Mouse (Mus musculus) ES-E14 (cell line): ENCODE data around the gene Fis1. TPM values are rescaled to one million over a fixed set of nuclear protein-coding genes. Genes with fewer than 3 reads are reported as not detected.
"Not testable (repeated sequence)": the region's sequence is repeated elsewhere in the genome, so short reads cannot be mapped to it uniquely, and the experiment has no call there.

Source experiments
- DNase-seq: peaks from one replicate; pipeline ENCODE4 v3.0.0-alpha.2; 2013; ENCODE audit warnings: low read depth, low spot score
- H3K27ac ChIP-seq: 2 replicates; pipeline ENCODE4 v1.5.1; 2012; ENCODE audit warnings: low read depth, mild to moderate bottlenecking, low read length, moderate library complexity, mixed read lengths; ENCODE audit not compliant: poor library complexity, insufficient read depth, severe bottlenecking
- H3K36me3 ChIP-seq: 2 replicates; pipeline ENCODE4 v1.6.1; 2012; ENCODE audit warnings: mild to moderate bottlenecking, low read length, moderate library complexity, mixed read lengths; ENCODE audit not compliant: control insufficient read depth, poor library complexity, insufficient read depth, severe bottlenecking
- H3K4me1 ChIP-seq, 2 experiments: fragments of 150-350 bp in 1 of 2; sonication (generic) in 1 of 2; 2 replicates each; pipeline ENCODE4 v1.6.1; 2012; ENCODE audit warnings: low read length in 2 of 2, mild to moderate bottlenecking in 1 of 2, mixed read lengths in 1 of 2; ENCODE audit not compliant: control insufficient read depth in 2 of 2, insufficient read depth in 2 of 2, poor library complexity in 1 of 2
- H3K4me3 ChIP-seq, 2 experiments: fragments of 150-350 bp in 1 of 2; sonication (generic) in 1 of 2; 2 replicates each; pipeline ENCODE4 v1.5.1; 2012; ENCODE audit warnings: low read length in 2 of 2, low read depth in 1 of 2, mild to moderate bottlenecking in 1 of 2, mixed read lengths in 1 of 2; ENCODE audit not compliant: insufficient read depth in 1 of 2, poor library complexity in 1 of 2, severe bottlenecking in 1 of 2
- H3K9ac ChIP-seq: 2 replicates; pipeline ENCODE4 v1.6.1; 2012; ENCODE audit warnings: low read depth, mild to moderate bottlenecking, low read length, mixed read lengths; ENCODE audit not compliant: poor library complexity, insufficient read depth, severe bottlenecking
- H3K9me3 ChIP-seq: fragments of 150-350 bp; sonication (generic); 2 replicates; pipeline ENCODE4 v1.6.1; 2012; ENCODE audit warnings: low read depth, mild to moderate bottlenecking, low read length; ENCODE audit not compliant: control insufficient read depth, insufficient read depth
- CHD2 ChIP-seq: IDR thresholded peaks from 2 replicates; pipeline ENCODE4 v1.6.1; 2014; ENCODE audit warnings: mild to moderate bottlenecking, low read depth, low read length, inconsistent platforms
- HCFC1 ChIP-seq: IDR thresholded peaks from 2 replicates; pipeline ENCODE4 v1.6.1; 2012; ENCODE audit warnings: low read length, inconsistent platforms, borderline replicate concordance; ENCODE audit not compliant: insufficient read depth
- MAFK ChIP-seq: IDR thresholded peaks from 2 replicates; pipeline ENCODE4 v1.6.1; 2014; ENCODE audit warnings: mild to moderate bottlenecking, low read depth, low read length, inconsistent platforms; ENCODE audit not compliant: insufficient read depth
- ZC3H11A ChIP-seq: IDR thresholded peaks from 2 replicates; pipeline ENCODE4 v1.6.1; 2012; ENCODE audit warnings: low read depth, mild to moderate bottlenecking, inconsistent platforms, low read length, borderline replicate concordance
- ZNF384 ChIP-seq: IDR thresholded peaks from 2 replicates; pipeline ENCODE4 v1.6.1; 2012; ENCODE audit warnings: low read depth, low read length, inconsistent platforms
- in situ Hi-C, 2 experiments: fragments of 600-800 bp; cut with MboI; formaldehyde crosslinking; loops; one replicate each; pipeline ENCODE4 v1.15.1; 2025; ENCODE audit warnings: low sequenced_read_pairs in 2 of 2, inconsistent platforms in 1 of 2; ENCODE audit not compliant: unreplicated experiment in 2 of 2
- total RNA-seq: library from RNA; depleted of rRNA; stranded (reverse); fragments of 300-350 nt; gene quantifications from 2 replicates; pipeline ENCODE4 v1.2.3, GENCODE M21; 2012

Fis1 gene
- total RNA-seq, 1 experiment = 114 TPM

GRCm38 (mm10) chr5:136936750-136937149, 16.3 kb upstream of the Fis1 start:
- no peak for DNase-seq
- no peak overlapping the region for H3K9ac ChIP-seq
- in situ Hi-C loops = no loop called here
- peaks cover 8 to 23% of the 10 kb centered on the region in 2 experiments for H3K4me1 ChIP-seq
- H3K9me3 ChIP-seq = no peaks in the 10 kb centered on the region
- H3K27ac ChIP-seq = peak overlapping the region; percentile 80
- H3K4me3 ChIP-seq = no peak overlapping the region
- TF ChIP-seq ZC3H11A (no peak), HCFC1 (no peak), CHD2 (no peak)
- H3K36me3 ChIP-seq = peaks cover 4% of the 10 kb centered on the region; the same call in 1 of the 2 replicates

- H3K4me3 ChIP-seq = no peak overlapping the region
- no peaks in the 10 kb centered on the region for H3K9me3 ChIP-seq
- peaks cover 9 to 25% of the 10 kb centered on the region in 2 experiments for H3K4me1 ChIP-seq
- DNase-seq = no peak
- no peak overlapping the region for H3K9ac ChIP-seq
- in situ Hi-C loops = no loop called here
- peaks cover 7% of the 10 kb centered on the region; the same call in 1 of the 2 replicates for H3K36me3 ChIP-seq
- no peak for TF ChIP-seq ZNF384
- TF ChIP-seq CHD2 = no peak
- no peak for TF ChIP-seq HCFC1
- no peak for TF ChIP-seq ZC3H11A
- TF ChIP-seq MAFK = no peak
- peak overlapping the region; percentile 42 for H3K27ac ChIP-seq
These were observed 15.5 kb upstream of the Fis1 start for GRCm38 (mm10) chr5:136937621-136938020.

GRCm38 (mm10) chr5:136939284-136939683, 13.8 kb upstream of the Fis1 start:
- Histone ChIP-seq H3K9me3 (no peaks in the 10 kb centered on the region), H3K27ac (no peak overlapping the region), H3K4me3 (no peak overlapping the region), H3K9ac (no peak overlapping the region), H3K4me1 (peaks cover 4 to 21% of the 10 kb centered on the region in 2 experiments; a peak in 3 of 4 replicates), H3K36me3 (peaks cover 7% of the 10 kb centered on the region; the same call in 1 of the 2 replicates)
- DNase-seq = no peak
- no peak for TF ChIP-seq HCFC1
- no peak for TF ChIP-seq ZC3H11A
- no peak for TF ChIP-seq MAFK
- in situ Hi-C loops = no loop called here

GRCm38 (mm10) chr5:136940029-136940428, 13.0 kb upstream of the Fis1 start:
- peak overlapping the region; percentile 72 for H3K27ac ChIP-seq
- H3K4me1 ChIP-seq = peaks cover 3 to 17% of the 10 kb centered on the region in 2 experiments; a peak in 3 of 4 replicates
- DNase-seq, H3K9me3 ChIP-seq, in situ Hi-C loops, H3K36me3 ChIP-seq, H3K9ac ChIP-seq, H3K4me3 ChIP-seq: not testable (repeated sequence)

- in situ Hi-C loops = no loop called here
- H3K36me3 ChIP-seq = peaks cover 7% of the 10 kb centered on the region; the same call in 1 of the 2 replicates
- peaks cover 3 to 17% of the 10 kb centered on the region in 2 experiments; a peak in 3 of 4 replicates for H3K4me1 ChIP-seq
- TF ChIP-seq MAFK (peak; percentile 77), HCFC1 (no peak)
- H3K9me3 ChIP-seq = no peaks in the 10 kb centered on the region
- peak overlapping the region; percentile 64 to 75 for H3K4me3 ChIP-seq
- no peak for DNase-seq
- peak overlapping the region; percentile 82 for H3K9ac ChIP-seq
- peak overlapping the region; percentile 95 for H3K27ac ChIP-seq
These were observed 12.1 kb upstream of the Fis1 start for GRCm38 (mm10) chr5:136940845-136941560.
